Mouse (Mus musculus): Measurements from ENCODE around the gene Gadd45g. TPM values are rescaled to one million over a fixed set of nuclear protein-coding genes. Genes with fewer than 3 reads are reported as not detected.
"Not testable (repeated sequence)": the region's sequence is repeated elsewhere in the genome, so short reads cannot be mapped to it uniquely, and the experiment has no call there.

Gadd45g gene
- polyA plus RNA-seq, 1 experiment, result 54.1 TPM

DNA sequence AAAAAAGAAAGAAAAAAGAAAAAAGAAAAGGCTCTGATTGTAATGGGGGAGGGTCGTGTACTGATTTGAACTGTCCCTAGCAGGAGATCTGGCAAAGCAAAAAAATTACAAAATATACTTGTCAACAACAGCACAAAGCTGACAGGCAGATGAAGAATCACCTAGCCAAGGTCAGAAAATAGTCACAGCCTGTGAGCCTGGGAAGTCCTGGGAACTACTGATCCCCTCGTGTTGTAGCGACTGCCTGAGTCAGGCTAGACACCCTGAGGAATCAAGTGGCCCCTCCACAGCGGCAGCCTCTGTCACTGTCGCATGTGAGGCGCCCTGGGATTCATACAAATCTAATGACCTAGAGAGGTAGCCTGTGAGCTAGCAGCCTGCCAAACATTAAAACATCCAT is 27.1 kb upstream of the Gadd45g start:
- Histone ChIP-seq H3K4me3 (ENCODE audit: insufficient read depth, low read depth, low read length) (no peak overlapping the region), H3K4me1 (ENCODE audit: control insufficient read depth, insufficient read depth, insufficient read length, low read length) (no peaks in the 10 kb centered on the region), H3K27ac (replicated peaks; ENCODE audit: low read depth, low read length) (no peak overlapping the region)

DNA sequence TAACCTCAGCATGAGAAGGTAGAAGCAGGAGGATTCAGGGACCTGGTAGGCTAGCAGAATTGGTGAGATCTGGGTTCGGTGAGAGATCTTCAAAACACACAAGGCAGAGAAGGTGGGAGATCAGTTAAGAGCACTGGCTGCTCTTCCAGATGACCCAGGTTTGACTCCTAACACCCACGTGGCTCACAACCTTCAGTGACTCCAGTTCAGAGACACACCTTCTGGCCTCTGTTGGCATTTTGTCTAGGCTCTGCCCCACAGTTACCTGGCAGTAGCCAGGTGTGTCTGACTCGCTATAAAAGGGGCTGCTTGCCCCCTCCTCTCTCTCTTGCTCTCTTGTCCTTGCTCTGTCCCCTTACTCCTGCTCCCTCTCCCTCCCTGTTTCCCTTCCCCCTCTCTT is 24.5 kb upstream of the Gadd45g start:
- no peaks in the 10 kb centered on the region for H3K4me1 ChIP-seq (ENCODE audit: control insufficient read depth, insufficient read depth, insufficient read length, low read length)
- H3K4me3 ChIP-seq (ENCODE audit: insufficient read depth, low read depth, low read length), result no peak overlapping the region

DNA sequence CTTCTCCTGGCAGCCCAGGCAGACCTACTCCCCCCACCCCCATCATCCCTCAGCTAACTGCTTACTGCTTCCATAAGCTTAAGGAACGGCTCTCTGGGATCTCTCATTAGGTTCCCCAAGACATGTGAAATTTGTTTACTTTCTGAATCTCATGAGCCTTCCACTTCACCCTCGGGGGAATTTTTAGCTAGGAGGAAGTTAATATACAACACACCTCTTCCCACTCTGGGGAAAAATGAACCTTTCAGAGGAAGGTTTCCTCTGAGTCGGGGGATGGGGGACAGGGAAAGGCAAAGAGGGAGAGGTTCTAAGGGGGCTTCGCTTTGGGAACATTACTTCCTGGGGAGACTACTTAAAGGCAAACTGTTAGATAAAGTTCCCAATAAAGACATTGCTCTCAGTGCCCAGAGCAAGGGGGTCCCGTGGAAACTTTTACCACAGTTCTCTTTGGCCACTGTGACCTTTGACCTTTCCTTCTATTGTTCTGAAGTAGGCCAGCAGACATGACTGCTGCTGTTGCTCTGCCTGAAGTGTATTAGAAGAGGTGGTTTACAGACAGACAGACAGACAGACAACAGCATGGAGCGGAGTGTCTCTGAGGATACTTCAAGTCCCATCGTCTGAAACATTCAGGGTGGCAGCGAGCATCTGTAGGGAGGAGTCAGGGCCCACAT is 22.5 kb upstream of the Gadd45g start:
- H3K4me1 ChIP-seq (ENCODE audit: control insufficient read depth, insufficient read depth, insufficient read length, low read length), result no peaks in the 10 kb centered on the region
- H3K4me3 ChIP-seq (ENCODE audit: insufficient read depth, low read depth, low read length), result no peak overlapping the region
- H3K27ac ChIP-seq (replicated peaks; ENCODE audit: low read depth, low read length), result no peak overlapping the region

More for the DNA sequence above, 24.5 kb upstream of the Gadd45g start:
- no peak overlapping the region for H3K27ac ChIP-seq (replicated peaks; ENCODE audit: low read depth, low read length)

DNA sequence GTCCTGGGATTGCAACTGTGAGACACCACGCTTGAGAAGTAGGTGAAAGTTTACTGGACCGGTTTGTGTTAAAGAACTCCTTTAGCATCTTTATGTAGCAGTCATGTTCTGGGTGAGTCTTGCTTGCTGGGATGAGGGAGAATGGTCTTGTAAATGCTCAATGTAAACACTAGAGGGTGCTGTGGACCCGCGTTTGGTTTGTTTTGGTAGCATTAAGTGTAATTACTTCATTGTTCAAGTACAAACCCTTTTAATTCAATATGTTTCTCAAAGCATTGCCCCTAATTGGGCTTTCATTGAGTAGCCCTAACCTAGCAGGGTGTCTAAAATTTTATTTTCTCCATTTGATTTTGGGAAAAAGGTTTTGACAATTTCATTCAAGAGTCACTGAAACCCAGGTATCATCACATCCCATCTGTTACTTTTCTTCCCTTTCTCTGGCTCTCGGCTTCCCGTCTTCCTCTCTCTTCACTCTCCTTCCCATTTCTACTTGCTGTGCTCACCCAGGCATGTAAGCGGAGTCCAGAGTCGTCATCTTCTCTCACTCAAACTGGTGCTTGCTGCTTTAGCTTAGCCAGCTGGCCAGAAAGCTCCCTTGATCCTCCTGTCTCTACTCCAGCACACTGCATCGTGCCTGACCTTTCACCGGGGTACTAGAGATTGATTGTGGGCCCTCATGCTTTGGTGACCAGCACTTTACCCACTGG is 15.6 kb upstream of the Gadd45g start:
- H3K27ac ChIP-seq (replicated peaks; ENCODE audit: low read depth, low read length), result no peak overlapping the region
- no peaks in the 10 kb centered on the region for H3K4me1 ChIP-seq (ENCODE audit: control insufficient read depth, insufficient read depth, insufficient read length, low read length)
- H3K4me3 ChIP-seq (ENCODE audit: insufficient read depth, low read depth, low read length), result no peak overlapping the region

DNA sequence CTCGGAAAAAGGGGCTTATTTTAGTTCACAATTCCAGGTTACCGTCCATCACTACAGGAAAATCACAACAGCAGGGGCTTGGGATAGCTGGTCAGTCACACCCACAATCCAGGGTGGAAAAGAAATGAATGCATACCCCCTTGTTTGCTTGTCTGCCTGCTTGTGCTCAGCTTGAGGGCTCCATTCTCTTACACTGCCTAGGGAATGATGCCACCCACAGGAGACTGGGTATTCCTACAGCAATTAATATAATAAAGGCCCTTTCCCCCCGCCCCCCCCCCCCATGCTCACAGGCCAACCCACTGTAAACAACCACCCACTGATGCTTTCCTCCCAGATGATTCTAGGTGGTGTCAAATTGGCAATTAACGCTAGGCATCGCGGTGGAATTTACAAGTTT is 14.0 kb upstream of the Gadd45g start:
- no peaks in the 10 kb centered on the region for H3K4me1 ChIP-seq (ENCODE audit: control insufficient read depth, insufficient read depth, insufficient read length, low read length)
- no peak overlapping the region for H3K27ac ChIP-seq (replicated peaks; ENCODE audit: low read depth, low read length)
- H3K4me3 ChIP-seq (ENCODE audit: insufficient read depth, low read depth, low read length), result no peak overlapping the region

DNA sequence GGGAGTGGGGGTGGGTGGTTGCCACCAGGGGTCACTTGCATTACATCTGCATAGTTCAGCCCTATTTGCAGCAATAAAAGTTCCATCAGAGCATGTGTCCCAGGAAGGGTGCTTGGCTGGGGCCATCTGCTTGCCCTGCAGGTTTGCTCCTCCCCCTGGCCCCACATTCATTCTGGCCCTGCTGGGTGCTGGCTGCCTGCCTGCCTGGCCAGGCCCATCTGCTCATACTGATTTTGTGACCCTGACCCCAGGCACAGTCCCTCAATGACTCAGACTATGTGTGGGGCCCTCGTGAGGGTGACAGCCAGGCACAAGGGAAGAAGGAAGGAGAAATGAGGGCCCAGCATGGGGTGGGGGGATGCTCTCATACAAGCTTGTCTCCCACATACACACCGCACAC is 12.9 kb upstream of the Gadd45g start:
- Histone ChIP-seq H3K4me1 (ENCODE audit: control insufficient read depth, insufficient read depth, insufficient read length, low read length) (no peaks in the 10 kb centered on the region), H3K27ac (replicated peaks; ENCODE audit: low read depth, low read length) (no peak overlapping the region), H3K4me3 (ENCODE audit: insufficient read depth, low read depth, low read length) (no peak overlapping the region)

DNA sequence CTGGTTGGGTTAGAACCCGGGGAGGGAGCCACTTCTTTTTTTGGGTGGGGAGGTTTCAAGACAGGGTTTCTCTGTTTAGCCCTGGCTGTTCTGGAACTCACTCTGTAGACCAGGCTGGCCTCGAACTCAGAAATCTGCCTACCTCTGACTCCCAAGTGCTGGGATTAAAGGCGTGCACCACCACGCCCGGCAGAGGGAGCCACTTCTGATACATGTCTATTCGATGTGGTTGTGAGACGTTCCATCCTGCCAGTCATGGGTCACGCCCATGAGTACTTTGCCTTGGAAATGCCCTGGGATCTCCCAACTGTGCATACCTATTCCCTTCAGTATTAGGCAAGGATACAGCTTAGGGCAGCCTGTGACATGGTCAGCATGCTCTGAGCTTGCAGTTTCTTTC is 12.5 kb upstream of the Gadd45g start:
- H3K4me1 ChIP-seq (ENCODE audit: control insufficient read depth, insufficient read depth, insufficient read length, low read length); H3K4me3 ChIP-seq (ENCODE audit: insufficient read depth, low read depth, low read length); H3K27ac ChIP-seq (replicated peaks; ENCODE audit: low read depth, low read length): not testable (repeated sequence)

DNA sequence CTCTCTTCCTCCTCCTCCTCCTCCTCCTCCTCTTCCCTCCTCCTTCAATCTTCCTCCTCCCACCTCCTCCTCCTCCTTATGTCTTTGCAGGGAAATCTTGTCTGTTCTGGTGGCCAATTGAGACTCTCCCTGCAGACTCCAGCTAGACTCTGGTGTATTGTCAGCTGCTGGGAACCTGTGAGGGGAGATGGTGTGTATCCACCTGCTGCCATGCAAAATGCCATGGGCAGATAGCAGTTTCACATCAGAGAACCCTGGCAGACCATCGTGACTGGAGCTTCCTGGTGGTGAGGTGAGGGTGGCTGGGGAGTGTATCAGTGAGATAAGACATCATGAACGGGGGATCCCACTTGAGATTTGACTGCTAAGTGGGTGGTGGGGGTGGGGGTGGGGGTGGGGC is 12.0 kb upstream of the Gadd45g start:
- H3K4me3 ChIP-seq (ENCODE audit: insufficient read depth, low read depth, low read length), result no peak overlapping the region
- no peak overlapping the region for H3K27ac ChIP-seq (replicated peaks; ENCODE audit: low read depth, low read length)
- no peaks in the 10 kb centered on the region for H3K4me1 ChIP-seq (ENCODE audit: control insufficient read depth, insufficient read depth, insufficient read length, low read length)

DNA sequence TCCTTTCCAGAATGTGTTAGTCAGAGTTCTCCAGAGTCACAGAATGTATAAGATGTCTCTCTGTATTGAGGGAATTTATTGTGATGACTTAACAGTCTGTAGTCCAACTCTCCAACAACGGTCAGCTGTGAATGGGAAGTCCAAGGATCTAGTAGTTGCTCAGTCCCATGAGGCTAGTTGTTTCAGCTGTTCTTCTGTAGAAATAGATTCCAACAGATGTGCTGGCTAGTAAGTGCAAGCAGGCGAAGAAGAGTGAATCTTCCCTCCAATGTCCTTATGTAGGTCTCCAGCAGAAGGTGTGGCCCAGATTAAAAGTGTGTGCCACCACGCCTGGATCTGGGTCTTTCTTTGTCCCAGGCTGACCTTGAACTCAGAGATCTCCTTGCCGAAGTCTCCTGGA is 11.3 kb upstream of the Gadd45g start:
- H3K4me1 ChIP-seq (ENCODE audit: control insufficient read depth, insufficient read depth, insufficient read length, low read length); H3K27ac ChIP-seq (replicated peaks; ENCODE audit: low read depth, low read length); H3K4me3 ChIP-seq (ENCODE audit: insufficient read depth, low read depth, low read length): not testable (repeated sequence)

DNA sequence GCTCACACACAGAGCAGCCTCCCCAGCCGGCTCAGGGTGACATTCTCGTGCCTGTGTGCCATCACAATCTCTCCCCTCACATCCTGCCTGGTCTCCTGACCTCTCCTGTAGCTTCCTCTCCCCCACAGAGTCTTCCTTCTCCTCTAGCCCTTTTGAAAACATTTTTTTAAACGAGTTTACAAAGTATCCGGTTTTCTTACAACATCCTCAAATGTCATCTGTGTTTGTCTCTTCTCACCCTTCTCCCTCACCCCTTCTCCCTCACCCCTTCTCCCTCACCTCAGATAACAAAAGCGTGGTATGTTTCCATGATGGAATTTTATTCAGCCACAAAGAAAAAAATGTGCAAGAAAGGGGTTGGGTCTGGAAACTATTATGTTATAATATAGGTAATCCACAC is 9.1 kb upstream of the Gadd45g start:
- no peak overlapping the region for H3K27ac ChIP-seq (replicated peaks; ENCODE audit: low read depth, low read length)
- no peak overlapping the region for H3K4me3 ChIP-seq (ENCODE audit: insufficient read depth, low read depth, low read length)
- no peaks in the 10 kb centered on the region for H3K4me1 ChIP-seq (ENCODE audit: control insufficient read depth, insufficient read depth, insufficient read length, low read length)

DNA sequence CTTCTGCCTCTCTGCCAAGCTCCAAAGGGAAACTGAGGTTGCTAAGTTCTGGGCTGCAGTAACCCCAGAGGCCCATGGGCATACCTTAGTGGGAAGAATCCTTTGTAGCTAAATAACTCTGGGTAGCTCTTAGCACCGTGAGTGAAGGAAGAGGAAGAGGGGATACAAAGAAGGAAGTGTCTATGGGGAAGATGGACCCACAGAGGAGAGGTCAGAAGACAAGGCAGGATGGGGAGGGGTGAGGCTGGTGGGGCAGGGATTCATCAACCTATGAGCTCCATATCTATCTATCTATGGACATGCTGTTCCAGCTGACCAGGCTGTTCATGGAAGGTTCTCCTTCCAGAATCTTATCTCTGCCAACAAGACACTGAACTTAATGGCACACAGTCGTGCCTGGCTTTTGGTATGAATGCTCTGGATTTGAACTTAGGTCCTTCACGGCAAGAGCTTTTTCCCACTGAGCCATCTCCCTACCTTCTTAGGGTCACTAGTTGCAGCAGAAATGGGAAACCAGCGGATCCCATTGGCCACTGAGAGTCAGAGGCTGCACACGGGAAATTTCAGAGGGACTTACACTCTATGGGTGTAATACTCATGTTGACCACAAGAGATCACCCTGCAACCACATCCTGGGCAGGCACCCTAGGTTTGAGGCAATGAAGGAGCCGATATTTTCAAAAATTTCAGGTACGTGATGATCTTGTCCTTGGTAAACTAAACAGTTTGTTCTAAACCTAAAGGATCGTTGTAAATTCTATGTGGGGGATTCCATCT is 7.0 kb upstream of the Gadd45g start:
- no peak overlapping the region for H3K4me3 ChIP-seq (ENCODE audit: insufficient read depth, low read depth, low read length)
- H3K27ac ChIP-seq (replicated peaks; ENCODE audit: low read depth, low read length), result no peak overlapping the region
- H3K4me1 ChIP-seq (ENCODE audit: control insufficient read depth, insufficient read depth, insufficient read length, low read length), result no peaks in the 10 kb centered on the region

DNA sequence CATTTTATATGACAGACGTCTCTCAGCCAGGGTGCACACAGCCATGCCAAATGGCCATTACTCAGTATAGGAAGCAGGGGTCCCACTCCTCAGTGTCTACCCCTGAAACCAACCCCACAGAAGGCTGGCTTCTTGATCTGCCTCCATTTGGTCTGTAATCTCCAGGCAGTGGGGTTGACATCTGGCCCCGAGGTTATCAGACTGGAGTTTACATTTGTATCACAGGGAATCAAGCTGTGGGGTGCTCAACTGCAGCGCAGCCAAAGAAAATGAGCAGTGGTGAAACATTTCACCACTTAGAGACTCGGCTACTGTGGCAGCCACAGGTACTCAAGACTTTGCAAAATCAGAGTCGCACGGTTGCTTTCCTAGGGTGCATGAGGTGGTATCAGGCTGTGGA is 5.8 kb upstream of the Gadd45g start:
- H3K4me1 ChIP-seq (ENCODE audit: control insufficient read depth, insufficient read depth, insufficient read length, low read length), result no peaks in the 10 kb centered on the region
- no peak overlapping the region for H3K27ac ChIP-seq (replicated peaks; ENCODE audit: low read depth, low read length)
- H3K4me3 ChIP-seq (ENCODE audit: insufficient read depth, low read depth, low read length), result no peak overlapping the region

DNA sequence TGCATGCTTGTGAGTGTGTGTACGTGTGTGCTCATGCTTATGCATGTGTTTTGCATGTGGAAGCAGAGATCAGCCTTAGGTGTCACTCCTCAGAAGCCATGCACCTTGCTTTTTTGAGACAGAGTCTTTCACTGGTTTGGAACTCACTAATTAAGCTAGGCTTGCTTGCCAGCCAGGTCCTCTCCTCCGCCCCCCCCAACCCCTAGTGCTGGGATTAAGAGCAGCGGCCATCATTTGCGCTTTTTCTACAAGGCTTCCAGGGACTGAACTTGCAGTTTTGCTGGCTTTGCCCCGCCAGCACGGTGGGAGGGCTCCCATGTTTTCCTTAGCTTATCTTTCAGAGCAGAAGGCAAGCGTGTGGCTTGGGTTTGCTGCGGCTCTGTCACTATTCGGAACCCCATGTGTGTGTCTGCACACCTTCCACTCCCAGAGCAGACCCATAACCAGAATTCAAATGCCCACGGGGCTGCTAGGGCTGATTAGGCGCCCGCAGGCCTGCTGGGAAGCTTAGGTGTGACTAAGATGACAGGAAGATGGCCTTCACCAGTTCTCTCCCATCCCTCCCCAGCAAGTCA is 4.8 kb upstream of the Gadd45g start:
- H3K27ac ChIP-seq (replicated peaks; ENCODE audit: low read depth, low read length), result no peak overlapping the region
- H3K4me1 ChIP-seq (ENCODE audit: control insufficient read depth, insufficient read depth, insufficient read length, low read length), result no peaks in the 10 kb centered on the region
- H3K4me3 ChIP-seq (ENCODE audit: insufficient read depth, low read depth, low read length), result no peak overlapping the region

DNA sequence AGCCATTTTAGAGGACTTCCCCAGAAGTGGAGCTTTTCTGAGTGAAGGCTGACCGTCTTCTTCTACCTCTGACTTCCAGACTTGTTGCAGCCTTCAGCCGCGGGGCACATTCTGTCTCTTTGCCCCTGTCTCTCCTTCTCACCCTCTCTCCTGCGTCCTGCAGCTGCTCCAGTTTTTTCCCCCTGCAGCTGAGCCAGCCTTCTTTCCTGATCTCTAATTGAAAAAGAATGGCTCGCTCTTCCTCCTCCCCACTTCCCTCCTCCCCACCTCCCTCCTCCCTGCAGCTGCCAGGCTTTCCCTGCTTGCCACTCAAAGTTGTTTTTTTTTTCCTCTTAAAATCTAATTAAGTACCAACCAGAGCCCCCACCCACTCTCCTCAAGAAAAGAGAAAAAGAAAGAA is 4.3 kb upstream of the Gadd45g start:
- H3K4me1 ChIP-seq (ENCODE audit: control insufficient read depth, insufficient read depth, insufficient read length, low read length), result no peaks in the 10 kb centered on the region
- H3K4me3 ChIP-seq (ENCODE audit: insufficient read depth, low read depth, low read length), result no peak overlapping the region
- no peak overlapping the region for H3K27ac ChIP-seq (replicated peaks; ENCODE audit: low read depth, low read length)

DNA sequence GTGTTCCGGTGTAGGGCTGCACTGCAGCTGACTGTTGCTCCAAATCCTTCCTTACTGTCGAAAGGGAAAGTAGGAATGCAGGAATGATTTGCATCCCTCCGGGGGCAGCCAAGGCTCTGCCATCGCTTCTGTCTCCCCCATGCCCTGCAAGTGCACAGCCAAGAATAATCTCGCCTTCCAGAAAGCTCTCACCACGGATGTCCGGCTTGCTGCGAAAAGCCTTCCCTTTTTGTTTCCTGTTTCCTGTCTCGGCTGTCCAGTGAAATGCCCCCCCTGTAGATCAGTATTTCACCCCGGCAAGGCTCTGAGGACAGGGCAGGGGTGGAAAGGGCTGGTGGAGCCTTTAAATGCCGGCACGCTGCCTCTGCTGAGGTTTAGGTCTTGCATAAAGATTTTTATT is 3.7 kb upstream of the Gadd45g start:
- Histone ChIP-seq H3K4me1 (ENCODE audit: control insufficient read depth, insufficient read depth, insufficient read length, low read length) (no peaks in the 10 kb centered on the region), H3K4me3 (ENCODE audit: insufficient read depth, low read depth, low read length) (peak overlapping the region; percentile 20; the same call in 1 of the 2 replicates), H3K27ac (replicated peaks; ENCODE audit: low read depth, low read length) (no peak overlapping the region)
